Mouse (Mus musculus): ENCODE results near the gene Cpne4. TPM values are rescaled to one million over a fixed set of nuclear protein-coding genes. Genes with fewer than 3 reads are reported as not detected.
A peak's percentile ranks its signal among the peaks of the same experiment; 100 is the strongest.

Cpne4 gene
- total RNA-seq, 2 experiments from 2014 or later = 72.3 to 73.6 TPM

- Histone ChIP-seq H3K4me3 (no peak overlapping the region), H3K27ac (no peak overlapping the region)
- no peak for TF ChIP-seq CTCF (IDR thresholded peaks at IDR 0.05)
- intact Hi-C loops (cut with DNase I) = no loop called here
- DNase-seq (ENCODE audit: extremely low spot score in 1 of 2, low spot score in 2 of 2) = no peak
Observed at GRCm38 (mm10) chr9:104594979-104595378, 47.9 kb downstream of the Cpne4 start.

- DNase-seq (ENCODE audit: extremely low spot score in 1 of 2, low spot score in 2 of 2) = peak in 1 of 2 experiments; percentile 31
- H3K4me3 ChIP-seq = no peak overlapping the region
- intact Hi-C loops (cut with DNase I) = no loop called here
- TF ChIP-seq CTCF (IDR thresholded peaks at IDR 0.05) = no peak
- H3K27ac ChIP-seq = peak overlapping the region; percentile 40; the same call in 1 of the 2 replicates
Observed at GRCm38 (mm10) chr9:104612523-104612922, 65.4 kb downstream of the Cpne4 start.

- no peak for TF ChIP-seq CTCF (IDR thresholded peaks at IDR 0.05)
- no peak for DNase-seq (ENCODE audit: extremely low spot score in 1 of 2, low spot score in 2 of 2)
- intact Hi-C loops (cut with DNase I) = no loop called here
- H3K27ac ChIP-seq = no peak overlapping the region
- no peak overlapping the region for H3K4me3 ChIP-seq
Observed at GRCm38 (mm10) chr9:104616691-104617090, 69.6 kb downstream of the Cpne4 start.

GRCm38 (mm10) chr9:104623564-104623963 lies 76.5 kb downstream of the Cpne4 start:
- no peak for DNase-seq (ENCODE audit: extremely low spot score in 1 of 2, low spot score in 2 of 2)
- intact Hi-C loops (cut with DNase I) = no loop called here
- Histone ChIP-seq H3K4me3 (no peak overlapping the region), H3K27ac (no peak overlapping the region)
- no peak for TF ChIP-seq CTCF (IDR thresholded peaks at IDR 0.05)

- intact Hi-C loops (cut with DNase I) = no loop called here
- DNase-seq (ENCODE audit: extremely low spot score in 1 of 2, low spot score in 2 of 2) = no peak
- no peak for TF ChIP-seq CTCF (IDR thresholded peaks at IDR 0.05)
- no peak overlapping the region for H3K4me3 ChIP-seq
- no peak overlapping the region for H3K27ac ChIP-seq
Observed at GRCm38 (mm10) chr9:104627816-104628215, 80.7 kb downstream of the Cpne4 start.

GRCm38 (mm10) chr9:104629282-104629681 lies 82.2 kb downstream of the Cpne4 start:
- Histone ChIP-seq H3K27ac (no peak overlapping the region), H3K4me3 (no peak overlapping the region)
- no peak for DNase-seq (ENCODE audit: extremely low spot score in 1 of 2, low spot score in 2 of 2)
- TF ChIP-seq CTCF (IDR thresholded peaks at IDR 0.05) = no peak
- intact Hi-C loops (cut with DNase I) = no loop called here

GRCm38 (mm10) chr9:104646348-104646994 lies 99.4 kb downstream of the Cpne4 start:
- Histone ChIP-seq H3K4me3 (no peak overlapping the region), H3K27ac (no peak overlapping the region)
- no peak for DNase-seq (ENCODE audit: extremely low spot score in 1 of 2, low spot score in 2 of 2)
- no peak for TF ChIP-seq CTCF (IDR thresholded peaks at IDR 0.05)
- intact Hi-C loops (cut with DNase I) = no loop called here

- Histone ChIP-seq H3K27ac (no peak overlapping the region), H3K4me3 (no peak overlapping the region)
- no peak for DNase-seq (ENCODE audit: extremely low spot score in 1 of 2, low spot score in 2 of 2)
- intact Hi-C loops (cut with DNase I) = no loop called here
- TF ChIP-seq CTCF (IDR thresholded peaks at IDR 0.05) = no peak
Observed at GRCm38 (mm10) chr9:104652691-104653261, 105.7 kb downstream of the Cpne4 start.

- Histone ChIP-seq H3K4me3 (no peak overlapping the region), H3K27ac (no peak overlapping the region)
- TF ChIP-seq CTCF (IDR thresholded peaks at IDR 0.05) = no peak
- intact Hi-C loops (cut with DNase I) = no loop called here
- DNase-seq (ENCODE audit: extremely low spot score in 1 of 2, low spot score in 2 of 2) = no peak
Observed at GRCm38 (mm10) chr9:104659758-104660157, 112.7 kb downstream of the Cpne4 start.

- Histone ChIP-seq H3K4me3 (no peak overlapping the region), H3K27ac (no peak overlapping the region)
- DNase-seq (ENCODE audit: extremely low spot score in 1 of 2, low spot score in 2 of 2) = no peak
- intact Hi-C loops (cut with DNase I) = loop anchor here (5.0 kb wide), 1 partner anchor 104 kb away; no protein-coding TSS in a partner anchor
- TF ChIP-seq CTCF (IDR thresholded peaks at IDR 0.05) = peak; percentile 63
Observed at GRCm38 (mm10) chr9:104676665-104677064, 129.6 kb downstream of the Cpne4 start.

- H3K4me3 ChIP-seq = no peak overlapping the region
- intact Hi-C loops (cut with DNase I) = loop anchor here (5.0 kb wide), 1 partner anchor 106 kb away; no protein-coding TSS in a partner anchor
- no peak for TF ChIP-seq CTCF (IDR thresholded peaks at IDR 0.05)
Observed at GRCm38 (mm10) chr9:104678571-104678970, 131.5 kb downstream of the Cpne4 start.

GRCm38 (mm10) chr9:104687051-104687450 lies 140.0 kb downstream of the Cpne4 start:
- TF ChIP-seq CTCF (IDR thresholded peaks at IDR 0.05) = no peak
- DNase-seq (ENCODE audit: extremely low spot score in 1 of 2, low spot score in 2 of 2) = no peak
- intact Hi-C loops (cut with DNase I) = no loop called here
- Histone ChIP-seq H3K27ac (no peak overlapping the region), H3K4me3 (no peak overlapping the region)

More at GRCm38 (mm10) chr9:104678571-104678970, 131.5 kb downstream of the Cpne4 start:
- DNase-seq (ENCODE audit: extremely low spot score in 1 of 2, low spot score in 2 of 2) = no peak
- no peak overlapping the region for H3K27ac ChIP-seq

GRCm38 (mm10) chr9:104693145-104693544 lies 146.1 kb downstream of the Cpne4 start:
- no peak for DNase-seq (ENCODE audit: extremely low spot score in 1 of 2, low spot score in 2 of 2)
- no peak for TF ChIP-seq CTCF (IDR thresholded peaks at IDR 0.05)
- Histone ChIP-seq H3K4me3 (no peak overlapping the region), H3K27ac (no peak overlapping the region)
- intact Hi-C loops (cut with DNase I) = no loop called here
